Mouse (Mus musculus): ENCODE data around the gene E330009J07Rik.
A peak's percentile ranks its signal among the peaks of the same experiment; 100 is the strongest.

E330009J07Rik gene

GRCm38 (mm10) chr6:40430251-40430650, 5.7 kb downstream of the E330009J07Rik start:
- DNase-seq (ENCODE audit: extremely low read depth, low read depth): peak; percentile 61

- DNase-seq (ENCODE audit: extremely low read depth, low read depth): no peak
Observed at GRCm38 (mm10) chr6:40429521-40429931, 6.4 kb downstream of the E330009J07Rik start.

- no peak for DNase-seq (ENCODE audit: extremely low read depth, low read depth)
Observed at GRCm38 (mm10) chr6:40428696-40429095, 7.2 kb downstream of the E330009J07Rik start.

- no peak for DNase-seq (ENCODE audit: extremely low read depth, low read depth)
Observed at GRCm38 (mm10) chr6:40427441-40427840, 8.5 kb downstream of the E330009J07Rik start.

GRCm38 (mm10) chr6:40423774-40424173, 12.2 kb downstream of the E330009J07Rik start:
- peak; percentile 47 for DNase-seq (ENCODE audit: extremely low read depth, low read depth)

- DNase-seq (ENCODE audit: extremely low read depth, low read depth): no peak
Observed at GRCm38 (mm10) chr6:40423013-40423412, 12.9 kb downstream of the E330009J07Rik start.

- DNase-seq (ENCODE audit: extremely low read depth, low read depth): no peak
Observed at GRCm38 (mm10) chr6:40421099-40421498, 14.8 kb downstream of the E330009J07Rik start.

- DNase-seq (ENCODE audit: extremely low read depth, low read depth): no peak
Observed at GRCm38 (mm10) chr6:40418386-40418785, 17.5 kb downstream of the E330009J07Rik start.

GRCm38 (mm10) chr6:40415799-40416198, 20.1 kb downstream of the E330009J07Rik start:
- no peak for DNase-seq (ENCODE audit: extremely low read depth, low read depth)

- no peak for DNase-seq (ENCODE audit: extremely low read depth, low read depth)
Observed at GRCm38 (mm10) chr6:40413565-40413964, 22.4 kb downstream of the E330009J07Rik start.

- DNase-seq (ENCODE audit: extremely low read depth, low read depth): no peak
Observed at GRCm38 (mm10) chr6:40413046-40413445, 22.9 kb downstream of the E330009J07Rik start.

- DNase-seq (ENCODE audit: extremely low read depth, low read depth): peak; percentile 27
Observed at GRCm38 (mm10) chr6:40411085-40411484, 24.9 kb downstream of the E330009J07Rik start.

GRCm38 (mm10) chr6:40403640-40404285, 32.2 kb downstream of the E330009J07Rik start:
- DNase-seq (ENCODE audit: extremely low read depth, low read depth): no peak

- DNase-seq (ENCODE audit: extremely low read depth, low read depth): no peak
Observed at GRCm38 (mm10) chr6:40402031-40402430, 33.9 kb downstream of the E330009J07Rik start.

GRCm38 (mm10) chr6:40393213-40393612, 42.7 kb downstream of the E330009J07Rik start:
- DNase-seq (ENCODE audit: extremely low read depth, low read depth): peak; percentile 26

GRCm38 (mm10) chr6:40390975-40391374, 45.0 kb downstream of the E330009J07Rik start:
- DNase-seq (ENCODE audit: extremely low read depth, low read depth): no peak

GRCm38 (mm10) chr6:40388660-40389059, 47.3 kb downstream of the E330009J07Rik start:
- DNase-seq (ENCODE audit: extremely low read depth, low read depth): peak; percentile 16

- no peak for DNase-seq (ENCODE audit: extremely low read depth, low read depth)
Observed at GRCm38 (mm10) chr6:40385682-40386081, 50.3 kb downstream of the E330009J07Rik start.

GRCm38 (mm10) chr6:40381908-40382307, 54.0 kb downstream of the E330009J07Rik start:
- no peak for DNase-seq (ENCODE audit: extremely low read depth, low read depth)

- no peak for DNase-seq (ENCODE audit: extremely low read depth, low read depth)
Observed at GRCm38 (mm10) chr6:40380181-40380580, 55.8 kb downstream of the E330009J07Rik start.

GRCm38 (mm10) chr6:40371031-40371430, 64.9 kb downstream of the E330009J07Rik start:
- no peak for DNase-seq (ENCODE audit: extremely low read depth, low read depth)

GRCm38 (mm10) chr6:40353360-40353759, 82.6 kb downstream of the E330009J07Rik start:
- DNase-seq (ENCODE audit: extremely low read depth, low read depth): no peak

All from MEL-GATA-1-ER (cell line).